Mouse (Mus musculus) limb, embryonic 11.5 days (tissue): ENCODE results near the gene Mast1. TPM values are rescaled to one million over a fixed set of nuclear protein-coding genes. Genes with fewer than 3 reads are reported as not detected.
A peak's percentile ranks its signal among the peaks of the same experiment; 100 is the strongest.
"Not testable (repeated sequence)": the region's sequence is repeated elsewhere in the genome, so short reads cannot be mapped to it uniquely, and the experiment has no call there.

Experiments
- ATAC-seq: fragments of 200-750 bp; cut with Nextera tagmentation; 2 replicates; pipeline ENCODE4 v1.8.0; 2017; ENCODE audit warnings: low read depth; ENCODE audit not compliant: insufficient number of reproducible peaks, low FRiP score, low TSS enrichment
- DNase-seq: peaks from one replicate; pipeline ENCODE4 v3.0.0-alpha.2; 2015; ENCODE audit warnings: low spot score
- H3K27ac ChIP-seq: fragments of 300-500 bp; sonication (generic); replicated peaks from 2 replicates; pipeline ENCODE4 v1.5.1; 2014; ENCODE audit warnings: low read depth, mild to moderate bottlenecking, low read length
- H3K27me3 ChIP-seq: fragments of 300-500 bp; sonication (generic); 2 replicates; pipeline ENCODE4 v1.6.1; 2014; ENCODE audit warnings: mild to moderate bottlenecking, low read length, mixed read lengths; ENCODE audit not compliant: control insufficient read depth, insufficient read depth
- H3K36me3 ChIP-seq: fragments of 300-500 bp; sonication (generic); 2 replicates; pipeline ENCODE4 v1.6.1; 2014; ENCODE audit warnings: mild to moderate bottlenecking, low read length, moderate library complexity, mixed read lengths; ENCODE audit not compliant: control insufficient read depth, insufficient read depth
- H3K4me1 ChIP-seq: fragments of 300-500 bp; sonication (generic); 2 replicates; pipeline ENCODE4 v1.6.1; 2014; ENCODE audit warnings: low read length, mixed read lengths; ENCODE audit not compliant: control insufficient read depth, insufficient read depth
- H3K4me2 ChIP-seq: fragments of 300-500 bp; sonication (generic); 2 replicates; pipeline ENCODE4 v1.6.1; 2014; ENCODE audit warnings: low read depth, mild to moderate bottlenecking, moderate library complexity; ENCODE audit not compliant: severe bottlenecking
- H3K4me3 ChIP-seq: fragments of 300-500 bp; sonication (generic); 2 replicates; pipeline ENCODE4 v1.5.1; 2014; ENCODE audit warnings: low read depth, low read length
- H3K9ac ChIP-seq: fragments of 300-500 bp; sonication (generic); 2 replicates; pipeline ENCODE4 v1.6.1; 2014; ENCODE audit warnings: mild to moderate bottlenecking, low read length
- H3K9me3 ChIP-seq: fragments of 300-500 bp; sonication (generic); 2 replicates; pipeline ENCODE4 v1.6.1; 2016; ENCODE audit warnings: low read length; ENCODE audit not compliant: control insufficient read depth
- WGBS: fragments of 180-500 bp; shearing (Covaris S2); extraction: QIAGEN DNeasy Blood & Tissue Kit; methylation state at CpG from one replicate; pipeline ENCODE4 v1.1.7; 2014; 5-methylcytosine and 5-hydroxymethylcytosine counted together
- polyA plus RNA-seq: library from polyadenylated mRNA; unstranded; fragments of >200 nt; fragmentation: Nextera tagmentation; extraction: Ambion mirVana; gene quantifications from 2 replicates; pipeline ENCODE4 v1.2.1, GENCODE M21; 2014

Mast1 gene
- polyA plus RNA-seq, 1 experiment from 2014 or later: 0.17 TPM

DNA sequence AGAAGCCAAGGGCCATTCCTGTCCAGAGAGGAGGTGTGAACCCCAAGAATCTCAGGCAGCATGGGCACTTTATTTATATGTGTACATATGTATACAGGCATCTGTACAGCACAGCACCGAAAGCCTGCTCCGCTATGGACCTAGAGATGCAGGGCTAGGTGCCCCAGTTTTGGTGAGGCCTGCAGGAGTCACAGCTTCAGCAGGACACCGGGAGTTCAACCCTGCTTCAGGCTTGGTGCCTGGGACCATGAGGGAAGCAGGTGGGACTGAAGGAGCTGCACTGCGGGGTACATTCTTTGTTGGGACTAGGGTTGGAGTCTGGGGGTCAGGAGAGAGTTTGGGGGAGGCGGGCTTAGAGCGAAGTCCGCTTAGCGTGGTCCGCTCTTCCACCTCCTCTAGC lies 25.3 kb downstream of the Mast1 start:
- no peak overlapping the region for H3K27ac ChIP-seq
- ATAC-seq (no peak), DNase-seq (no peak)
- no peaks in the 10 kb centered on the region for H3K36me3 ChIP-seq
- H3K9ac ChIP-seq: no peak overlapping the region
- H3K27me3 ChIP-seq: peaks cover 40% of the 10 kb centered on the region
- H3K4me1 ChIP-seq: peaks cover 14% of the 10 kb centered on the region
- no peaks in the 10 kb centered on the region for H3K9me3 ChIP-seq
- H3K4me2 ChIP-seq: no peak overlapping the region
- 80% methylated on average over 9 of the region's 9 CpGs for WGBS
- H3K4me3 ChIP-seq: no peak overlapping the region

- ATAC-seq: no peak
Observed at GRCm38 (mm10) chr8:84910551-84910950, 26.6 kb downstream of the Mast1 start.

GRCm38 (mm10) chr8:84909949-84910348 lies 27.2 kb downstream of the Mast1 start:
- H3K4me2 ChIP-seq: no peak overlapping the region
- no peak overlapping the region for H3K4me3 ChIP-seq

More at GRCm38 (mm10) chr8:84910551-84910950, 26.6 kb downstream of the Mast1 start:
- Histone ChIP-seq H3K36me3 (no peaks in the 10 kb centered on the region), H3K27me3 (peaks cover 40% of the 10 kb centered on the region), H3K4me3 (no peak overlapping the region), H3K9me3 (no peaks in the 10 kb centered on the region), H3K27ac (no peak overlapping the region), H3K4me2 (no peak overlapping the region), H3K4me1 (peaks cover 14% of the 10 kb centered on the region), H3K9ac (no peak overlapping the region)
- no peak for DNase-seq
- WGBS: 87% methylated on average over 6 of the region's 6 CpGs

DNA sequence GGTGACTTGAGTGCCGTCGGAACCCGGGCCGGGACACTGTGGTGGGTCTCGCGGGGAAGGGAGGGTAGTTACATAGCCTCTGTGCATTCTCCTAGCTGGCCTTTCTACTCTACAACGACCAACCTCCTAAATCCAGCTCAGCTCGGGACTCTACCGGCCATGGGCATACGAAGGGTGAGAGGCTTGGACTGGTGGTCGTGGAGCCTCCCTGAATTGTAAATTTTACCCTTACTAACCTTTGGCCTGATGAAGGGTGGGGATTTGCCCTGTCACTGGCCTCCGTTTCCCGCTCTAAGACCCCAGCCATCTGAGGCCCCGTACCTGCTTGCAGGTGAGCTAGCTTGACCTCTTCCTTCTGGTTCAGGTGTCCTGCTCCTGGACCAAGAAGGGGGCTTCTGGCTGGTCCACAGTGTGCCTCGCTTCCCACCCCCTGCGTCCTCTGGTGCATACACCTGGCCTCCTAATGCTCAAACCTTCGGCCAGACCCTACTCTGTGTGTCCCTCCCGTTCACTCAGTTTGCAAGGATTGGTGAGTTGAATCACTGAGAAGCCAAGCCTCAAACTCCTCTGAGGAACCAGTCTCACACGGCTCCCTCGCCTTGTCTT lies 27.9 kb downstream of the Mast1 start:
- Histone ChIP-seq H3K9me3 (no peaks in the 10 kb centered on the region), H3K36me3 (no peaks in the 10 kb centered on the region), H3K9ac (peak overlapping the region; percentile 73), H3K4me2 (peak overlapping the region; percentile 82), H3K27me3 (peaks cover 40% of the 10 kb centered on the region), H3K4me1 (peaks cover 14% of the 10 kb centered on the region), H3K4me3 (peak overlapping the region; percentile 50), H3K27ac (no peak overlapping the region)
- ATAC-seq: no peak
- 51% methylated on average over 20 of the region's 20 CpGs for WGBS
- no peak for DNase-seq

More at GRCm38 (mm10) chr8:84909949-84910348, 27.2 kb downstream of the Mast1 start:
- ATAC-seq: no peak
- H3K27me3 ChIP-seq: peaks cover 40% of the 10 kb centered on the region
- no peak overlapping the region for H3K9ac ChIP-seq
- no peak overlapping the region for H3K27ac ChIP-seq
- no peak for DNase-seq
- no peaks in the 10 kb centered on the region for H3K9me3 ChIP-seq
- peaks cover 14% of the 10 kb centered on the region for H3K4me1 ChIP-seq
- 63% methylated on average over 5 of the region's 5 CpGs for WGBS
- H3K36me3 ChIP-seq: no peaks in the 10 kb centered on the region

DNA sequence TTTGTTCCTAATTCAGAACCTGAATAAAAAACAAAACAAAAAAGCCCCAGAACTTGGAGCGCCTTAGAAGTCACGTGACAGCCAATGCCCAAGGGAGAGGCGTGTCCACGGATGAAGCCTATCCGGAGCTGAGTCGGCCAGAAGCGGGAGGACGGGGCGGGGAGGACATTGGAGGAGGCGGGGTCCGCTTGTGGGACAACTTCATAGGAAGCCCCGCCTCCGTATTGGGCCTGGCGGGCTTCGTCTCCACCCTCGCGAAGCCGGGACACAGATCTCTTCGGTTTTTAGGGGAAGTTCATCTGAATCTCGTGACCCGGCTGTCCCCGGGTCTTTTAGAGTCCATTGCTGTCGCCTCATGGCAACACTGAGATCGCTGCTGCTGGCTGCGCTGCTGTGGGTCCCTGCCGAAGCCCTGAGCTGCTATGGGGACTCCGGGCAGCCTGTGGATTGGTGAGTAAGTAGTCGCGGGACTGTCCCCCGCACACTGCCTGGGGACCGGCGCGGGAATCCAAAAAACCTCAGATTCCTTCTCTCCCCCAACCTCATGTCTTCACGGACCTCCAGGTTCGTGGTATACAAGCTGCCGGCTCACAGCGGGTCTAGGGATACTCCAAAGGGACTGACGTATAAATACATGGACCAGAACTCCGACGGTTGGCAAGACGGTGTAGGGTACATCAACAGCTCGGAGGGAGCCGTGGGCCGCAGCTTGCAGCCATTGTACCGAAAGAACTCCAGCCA lies 28.6 kb downstream of the Mast1 start, which contains the start of gene Dnase2a:
Dnase2a (plus strand) TSS at position 140 of the 741 bp plus-strand sequence.
- H3K27me3 ChIP-seq: peaks cover 34% of the 10 kb centered on the region
- DNase-seq (peak; percentile 97), ATAC-seq (peak; percentile 90)
- WGBS: 1% methylated on average over 43 of the region's 45 CpGs
- H3K4me2 ChIP-seq: peak within 1 kb of the TSS; percentile 82
- no peak within 1 kb of the TSS for H3K27ac ChIP-seq
- peak within 1 kb of the TSS; percentile 50 for H3K4me3 ChIP-seq
- peak within 1 kb of the TSS; percentile 73 for H3K9ac ChIP-seq
- H3K4me1 ChIP-seq: peaks cover 16% of the 10 kb centered on the region
- no peaks in the 10 kb centered on the region for H3K9me3 ChIP-seq
- H3K36me3 ChIP-seq: no peaks in the 10 kb centered on the region

GRCm38 (mm10) chr8:84907979-84908378 lies 29.2 kb downstream of the Mast1 start:
- H3K27ac ChIP-seq, ATAC-seq, H3K36me3 ChIP-seq, H3K9me3 ChIP-seq, H3K9ac ChIP-seq, DNase-seq: not testable (repeated sequence)
- H3K27me3 ChIP-seq: peaks cover 29% of the 10 kb centered on the region
- H3K4me3 ChIP-seq: peak overlapping the region; percentile 50; the same call in 1 of the 2 replicates
- WGBS: 36% methylated on average over 6 of the region's 7 CpGs
- H3K4me1 ChIP-seq: peaks cover 20% of the 10 kb centered on the region
- H3K4me2 ChIP-seq: peak overlapping the region; percentile 82

- no peak for DNase-seq
- no peaks in the 10 kb centered on the region for H3K36me3 ChIP-seq
- H3K4me2 ChIP-seq: no peak overlapping the region
- ATAC-seq: no peak
- peaks cover 24% of the 10 kb centered on the region for H3K27me3 ChIP-seq
- H3K27ac ChIP-seq: no peak overlapping the region
- H3K4me1 ChIP-seq: peaks cover 15% of the 10 kb centered on the region
- no peak overlapping the region for H3K9ac ChIP-seq
- 81% methylated on average over 8 of the region's 8 CpGs for WGBS
- no peaks in the 10 kb centered on the region for H3K9me3 ChIP-seq
- H3K4me3 ChIP-seq: no peak overlapping the region
Observed at GRCm38 (mm10) chr8:84907493-84907892, 29.7 kb downstream of the Mast1 start.

DNA sequence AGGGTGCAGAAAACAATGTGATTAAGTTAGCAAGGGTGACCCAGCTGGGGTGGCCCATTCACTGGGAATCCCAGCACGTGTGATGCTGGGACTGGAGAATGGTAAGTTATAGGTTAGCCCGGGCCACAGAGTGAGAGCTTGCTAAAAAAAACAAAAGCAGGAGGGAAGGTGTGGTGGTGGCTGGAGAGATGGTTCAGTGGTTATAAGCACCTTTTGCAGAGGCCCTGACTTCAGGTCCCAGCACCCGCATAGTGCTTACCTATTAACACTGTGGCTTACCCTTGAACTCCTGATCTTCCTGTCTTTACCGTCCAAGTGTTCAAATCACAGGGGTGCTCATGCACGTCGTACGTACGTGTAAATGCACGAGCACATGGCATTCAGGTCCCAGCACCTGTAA lies 30.1 kb downstream of the Mast1 start:
- Histone ChIP-seq H3K27me3 (peaks cover 19% of the 10 kb centered on the region), H3K9ac (no peak overlapping the region), H3K4me2 (no peak overlapping the region), H3K36me3 (no peaks in the 10 kb centered on the region), H3K4me1 (peaks cover 18% of the 10 kb centered on the region), H3K9me3 (no peaks in the 10 kb centered on the region), H3K4me3 (no peak overlapping the region), H3K27ac (no peak overlapping the region)
- DNase-seq: no peak
- no peak for ATAC-seq
- 92% methylated on average over 9 of the region's 9 CpGs for WGBS
